Mouse (Mus musculus) right cerebral cortex, postnatal 36 days (tissue): ENCODE results near the gene Itm2b.

Experiments
- DNase-seq, 2 experiments: peaks; one replicate each; pipeline ENCODE4 v3.0.0; 2022; ENCODE audit warnings: low spot score in 2 of 2, mixed read lengths in 1 of 2

Gene Itm2b

GRCm38 (mm10) chr14:73324634-73325455, 60.2 kb downstream of the Itm2b start:
- no peak for DNase-seq

GRCm38 (mm10) chr14:73323965-73324364, 61.1 kb downstream of the Itm2b start:
- no peak for DNase-seq

GRCm38 (mm10) chr14:73322142-73322541, 62.9 kb downstream of the Itm2b start:
- DNase-seq: no peak

DNA sequence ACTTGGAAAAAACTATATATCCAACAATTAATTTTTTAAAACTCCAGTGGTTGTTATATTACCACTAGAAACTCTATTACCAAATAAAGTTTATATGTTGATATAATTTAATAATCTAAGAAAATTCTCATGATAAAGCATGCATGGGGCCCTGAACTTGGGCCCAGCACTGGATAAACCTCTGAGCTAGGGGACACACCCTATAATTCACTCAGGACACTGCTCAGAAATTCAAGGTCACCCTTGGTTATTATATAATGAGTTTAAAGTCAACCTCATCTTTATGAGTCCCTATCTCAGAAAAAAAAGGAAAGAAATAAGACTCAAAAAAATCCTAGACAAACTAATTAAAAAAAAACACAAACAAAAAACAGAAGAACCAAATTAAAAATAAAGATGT, 68.2 kb downstream of the Itm2b start:
- DNase-seq: no peak

GRCm38 (mm10) chr14:73313864-73314263, 71.2 kb downstream of the Itm2b start:
- no peak for DNase-seq

DNA sequence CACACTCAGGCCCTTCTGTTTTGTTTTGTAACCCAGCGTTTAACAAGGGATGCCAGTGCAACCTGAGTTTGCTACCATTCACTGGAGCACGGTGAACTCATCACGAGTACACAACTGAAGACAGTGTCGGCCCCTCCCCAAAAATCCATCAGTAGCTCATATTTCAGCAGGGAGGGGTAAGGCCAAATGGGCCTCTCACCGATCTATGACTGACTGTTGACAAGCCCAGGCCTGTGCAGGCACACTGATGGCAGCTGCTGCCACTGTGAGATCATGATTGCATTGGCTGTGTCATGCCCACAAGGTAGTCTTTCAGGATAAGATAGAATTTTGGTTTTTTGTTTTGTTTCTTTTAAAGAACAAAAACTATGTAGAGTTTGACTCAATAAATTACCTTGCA, 71.7 kb downstream of the Itm2b start:
- no peak for DNase-seq

GRCm38 (mm10) chr14:73312909-73313308, 72.2 kb downstream of the Itm2b start:
- no peak for DNase-seq
